Mouse (Mus musculus): ENCODE measurements around the gene Vmn1r239-ps.
"Not testable (repeated sequence)": the region's sequence is repeated elsewhere in the genome, so short reads cannot be mapped to it uniquely, and the experiment has no call there.

Gene Vmn1r239-ps

GRCm38 (mm10) chrX:147453610-147454009 is at the start of gene Vmn1r239-ps:
Gene Vmn1r239-ps (minus strand): TSS chrX:147453710.
- not testable (repeated sequence) for H3K4me3 ChIP-seq (replicated peaks; ENCODE audit: low read length); H3K9me3 ChIP-seq (ENCODE audit: low read length); H3K27me3 ChIP-seq (ENCODE audit: insufficient read depth, low read length); H3K36me3 ChIP-seq (ENCODE audit: insufficient read depth, low read length); H3K4me1 ChIP-seq (replicated peaks; ENCODE audit: low read depth, low read length)

- TF ChIP-seq POU5F1 (IDR thresholded peaks at IDR 0.05; ENCODE audit: borderline replicate concordance, low read length) = no peak
- Histone ChIP-seq H3K4me1 (replicated peaks; ENCODE audit: low read depth, low read length) (no peaks in the 10 kb centered on the region), H3K9me3 (ENCODE audit: low read length) (no peaks in the 10 kb centered on the region), H3K4me3 (replicated peaks; ENCODE audit: low read length) (no peak overlapping the region), H3K36me3 (ENCODE audit: insufficient read depth, low read length) (no peaks in the 10 kb centered on the region), H3K27me3 (ENCODE audit: insufficient read depth, low read length) (no peaks in the 10 kb centered on the region)
Observed at GRCm38 (mm10) chrX:147489551-147489950, 36.0 kb upstream of the Vmn1r239-ps start.

- Histone ChIP-seq H3K4me3 (replicated peaks; ENCODE audit: low read length) (no peak overlapping the region), H3K4me1 (replicated peaks; ENCODE audit: low read depth, low read length) (no peaks in the 10 kb centered on the region), H3K9me3 (ENCODE audit: low read length) (no peaks in the 10 kb centered on the region), H3K36me3 (ENCODE audit: insufficient read depth, low read length) (no peaks in the 10 kb centered on the region), H3K27me3 (ENCODE audit: insufficient read depth, low read length) (no peaks in the 10 kb centered on the region)
- TF ChIP-seq NANOG (IDR thresholded peaks at IDR 0.05; ENCODE audit: borderline replicate concordance, low read length) (no peak), CTCF (conservative IDR thresholded peaks at IDR 0.05; ENCODE audit: low read length) (no peak), POU5F1 (IDR thresholded peaks at IDR 0.05; ENCODE audit: borderline replicate concordance, low read length) (no peak)
Observed at GRCm38 (mm10) chrX:147443386-147443785, 10.1 kb downstream of the Vmn1r239-ps start.

GRCm38 (mm10) chrX:147435400-147435799 is 18.1 kb downstream of the Vmn1r239-ps start:
- Histone ChIP-seq H3K4me1 (replicated peaks; ENCODE audit: low read depth, low read length) (no peaks in the 10 kb centered on the region), H3K4me3 (replicated peaks; ENCODE audit: low read length) (no peak overlapping the region), H3K9me3 (ENCODE audit: low read length) (no peaks in the 10 kb centered on the region), H3K36me3 (ENCODE audit: insufficient read depth, low read length) (no peaks in the 10 kb centered on the region), H3K27me3 (ENCODE audit: insufficient read depth, low read length) (no peaks in the 10 kb centered on the region)
- no peak for TF ChIP-seq POU5F1 (IDR thresholded peaks at IDR 0.05; ENCODE audit: borderline replicate concordance, low read length)
- TF ChIP-seq CTCF (conservative IDR thresholded peaks at IDR 0.05; ENCODE audit: low read length) = no peak
- no peak for TF ChIP-seq NANOG (IDR thresholded peaks at IDR 0.05; ENCODE audit: borderline replicate concordance, low read length)

GRCm38 (mm10) chrX:147429753-147430152 is 23.8 kb downstream of the Vmn1r239-ps start:
- H3K27me3 ChIP-seq (ENCODE audit: insufficient read depth, low read length) = no peaks in the 10 kb centered on the region
- TF ChIP-seq CTCF (conservative IDR thresholded peaks at IDR 0.05; ENCODE audit: low read length) (no peak), NANOG (IDR thresholded peaks at IDR 0.05; ENCODE audit: borderline replicate concordance, low read length) (no peak), POU5F1 (IDR thresholded peaks at IDR 0.05; ENCODE audit: borderline replicate concordance, low read length) (no peak)

GRCm38 (mm10) chrX:147429129-147429528 is 24.4 kb downstream of the Vmn1r239-ps start, which contains the start of gene Il13ra2:
Gene Il13ra2 (minus strand): TSS chrX:147429192.
- no peaks in the 10 kb centered on the region for H3K27me3 ChIP-seq (ENCODE audit: insufficient read depth, low read length)
- no peaks in the 10 kb centered on the region for H3K36me3 ChIP-seq (ENCODE audit: insufficient read depth, low read length)
- H3K4me1 ChIP-seq (replicated peaks; ENCODE audit: low read depth, low read length) = no peaks in the 10 kb centered on the region
- H3K4me3 ChIP-seq (replicated peaks; ENCODE audit: low read length) = no peak within 1 kb of the TSS
- TF ChIP-seq POU5F1 (IDR thresholded peaks at IDR 0.05; ENCODE audit: borderline replicate concordance, low read length) = no peak
- no peaks in the 10 kb centered on the region for H3K9me3 ChIP-seq (ENCODE audit: low read length)

More at GRCm38 (mm10) chrX:147429753-147430152, 23.8 kb downstream of the Vmn1r239-ps start:
- Histone ChIP-seq H3K9me3 (ENCODE audit: low read length) (no peaks in the 10 kb centered on the region), H3K36me3 (ENCODE audit: insufficient read depth, low read length) (no peaks in the 10 kb centered on the region), H3K4me1 (replicated peaks; ENCODE audit: low read depth, low read length) (no peaks in the 10 kb centered on the region), H3K4me3 (replicated peaks; ENCODE audit: low read length) (no peak overlapping the region)
